Mouse (Mus musculus) liver, postnatal 0 days (tissue): ENCODE measurements around the gene Bach2. TPM values are rescaled to one million over a fixed set of nuclear protein-coding genes. Genes with fewer than 3 reads are reported as not detected.

Experiments used
- ATAC-seq: fragments of 200-750 bp; cut with Nextera tagmentation; 2 replicates; pipeline ENCODE4 v1.8.0; 2017; ENCODE audit warnings: mild to moderate bottlenecking, moderate library complexity
- DNase-seq: peaks from one replicate; pipeline ENCODE4 v3.0.0-alpha.2; 2016
- H3K27ac ChIP-seq: fragments of 300-500 bp; sonication (generic); 2 replicates; pipeline ENCODE4 v1.5.1; 2014; ENCODE audit warnings: antibody characterized with exemption, moderate library complexity, mild to moderate bottlenecking, low read depth
- H3K27me3 ChIP-seq: fragments of 300-500 bp; sonication (generic); 2 replicates; pipeline ENCODE4 v1.6.1; 2014; ENCODE audit warnings: low read length, control low read depth, mixed read lengths; ENCODE audit not compliant: insufficient read depth
- H3K36me3 ChIP-seq: fragments of 300-500 bp; sonication (generic); replicated peaks from 2 replicates; pipeline ENCODE4 v1.6.1; 2014; ENCODE audit warnings: mild to moderate bottlenecking, control low read depth, low read length, moderate library complexity, mixed read lengths; ENCODE audit not compliant: insufficient read depth
- H3K4me1 ChIP-seq: fragments of 300-500 bp; sonication (generic); 2 replicates; pipeline ENCODE4 v1.6.1; 2014; ENCODE audit warnings: antibody characterized with exemption, mild to moderate bottlenecking, control low read depth; ENCODE audit not compliant: insufficient read depth
- H3K4me2 ChIP-seq: fragments of 300-500 bp; sonication (generic); 2 replicates; pipeline ENCODE4 v1.6.1; 2014; ENCODE audit warnings: low read depth, mild to moderate bottlenecking, low read length, moderate library complexity, mixed read lengths
- H3K4me3 ChIP-seq: fragments of 300-500 bp; sonication (generic); 2 replicates; pipeline ENCODE4 v1.5.1; 2014; ENCODE audit warnings: low read depth, low read length
- H3K9ac ChIP-seq: fragments of 300-500 bp; sonication (generic); replicated peaks from 2 replicates; pipeline ENCODE4 v1.6.1; 2014; ENCODE audit warnings: mild to moderate bottlenecking, moderate library complexity
- H3K9me3 ChIP-seq: fragments of 300-500 bp; sonication (generic); 2 replicates; pipeline ENCODE4 v1.6.1; 2016; ENCODE audit warnings: mild to moderate bottlenecking, control low read depth, low read length, mixed read lengths
- CTCF ChIP-seq: sonication (generic); IDR thresholded peaks from 2 replicates; pipeline ENCODE4 v1.5.1; 2016; ENCODE audit warnings: antibody characterized with exemption, low read depth
- EP300 ChIP-seq: IDR thresholded peaks from 2 replicates; pipeline ENCODE4 v1.6.1; 2016; ENCODE audit warnings: antibody characterized with exemption, low read depth, mild to moderate bottlenecking
- WGBS: fragments of 180-500 bp; shearing (Covaris S2); extraction: QIAGEN DNeasy Blood & Tissue Kit; methylation state at CpG from one replicate; pipeline ENCODE4 v1.1.7; 2014; ENCODE audit not compliant: insufficient replicate concordance; 5-methylcytosine and 5-hydroxymethylcytosine counted together
- polyA plus RNA-seq: library from polyadenylated mRNA; unstranded; fragments of >200 nt; fragmentation: Nextera tagmentation; extraction: Ambion mirVana; gene quantifications from 2 replicates; pipeline ENCODE4 v1.2.1, GENCODE M21; 2015

The Bach2 gene
- polyA plus RNA-seq, 1 experiment from 2014 or later: 4.3 TPM

- no peaks in the 10 kb centered on the region for H3K27me3 ChIP-seq
- H3K36me3 ChIP-seq: no peaks in the 10 kb centered on the region; the same call in 1 of the 2 replicates
- ATAC-seq: no peak
- H3K9ac ChIP-seq: no peak overlapping the region
- H3K27ac ChIP-seq: 0 out of 2 replicates have a peak overlapping the region, but pooled peaks have one; percentile 18
- no peak overlapping the region for H3K4me2 ChIP-seq
- 81% methylated on average over 20 of the region's 20 CpGs for WGBS
- H3K4me1 ChIP-seq: peaks cover 6% of the 10 kb centered on the region; the same call in 1 of the 2 replicates
- DNase-seq: no peak
- H3K9me3 ChIP-seq: no peaks in the 10 kb centered on the region
- TF ChIP-seq EP300 (no peak), CTCF (no peak)
- H3K4me3 ChIP-seq: no peak overlapping the region
Observed at GRCm38 (mm10) chr4:32262825-32263684, 24.5 kb downstream of the Bach2 start.

- DNase-seq (no peak), ATAC-seq (no peak)
- H3K4me1 ChIP-seq: peaks cover 6% of the 10 kb centered on the region; the same call in 1 of the 2 replicates
- H3K4me3 ChIP-seq: no peak overlapping the region
- H3K9me3 ChIP-seq: no peaks in the 10 kb centered on the region
- TF ChIP-seq CTCF: no peak
- no peak for TF ChIP-seq EP300
- WGBS: 51% methylated on average over 10 of the region's 10 CpGs
- H3K4me2 ChIP-seq: no peak overlapping the region
- peaks cover 2% of the 10 kb centered on the region; the same call in 1 of the 2 replicates for H3K36me3 ChIP-seq
- H3K27me3 ChIP-seq: no peaks in the 10 kb centered on the region
- H3K27ac ChIP-seq: 0 out of 2 replicates have a peak overlapping the region, but pooled peaks have one; percentile 18
- H3K9ac ChIP-seq: no peak overlapping the region
Observed at GRCm38 (mm10) chr4:32263685-32264038, 25.1 kb downstream of the Bach2 start.

- Histone ChIP-seq H3K4me3 (no peak overlapping the region), H3K36me3 (peaks cover 2% of the 10 kb centered on the region; the same call in 1 of the 2 replicates), H3K9ac (no peak overlapping the region), H3K4me1 (peaks cover 6% of the 10 kb centered on the region; the same call in 1 of the 2 replicates), H3K27ac (no peak overlapping the region), H3K9me3 (no peaks in the 10 kb centered on the region), H3K4me2 (no peak overlapping the region), H3K27me3 (no peaks in the 10 kb centered on the region)
- WGBS: 76% methylated on average over 8 of the region's 8 CpGs
- no peak for TF ChIP-seq EP300
- TF ChIP-seq CTCF: no peak
- DNase-seq (no peak), ATAC-seq (no peak)
Observed at GRCm38 (mm10) chr4:32264892-32265291, 26.3 kb downstream of the Bach2 start.

GRCm38 (mm10) chr4:32266731-32267130 lies 28.1 kb downstream of the Bach2 start:
- H3K27ac ChIP-seq: no peak overlapping the region
- H3K36me3 ChIP-seq: peaks cover 2% of the 10 kb centered on the region; the same call in 1 of the 2 replicates
- no peaks in the 10 kb centered on the region for H3K27me3 ChIP-seq
- no peak overlapping the region for H3K4me2 ChIP-seq
- DNase-seq (no peak), ATAC-seq (no peak)
- WGBS: 83% methylated on average over 6 of the region's 6 CpGs
- H3K9ac ChIP-seq: no peak overlapping the region
- no peaks in the 10 kb centered on the region for H3K9me3 ChIP-seq
- H3K4me3 ChIP-seq: no peak overlapping the region
- peaks cover 6% of the 10 kb centered on the region; the same call in 1 of the 2 replicates for H3K4me1 ChIP-seq
- TF ChIP-seq CTCF (no peak), EP300 (no peak)

- TF ChIP-seq EP300: no peak
- no peak for TF ChIP-seq CTCF
- Histone ChIP-seq H3K9ac (no peak overlapping the region), H3K4me1 (peaks cover 6% of the 10 kb centered on the region; the same call in 1 of the 2 replicates), H3K9me3 (no peaks in the 10 kb centered on the region), H3K27me3 (no peaks in the 10 kb centered on the region), H3K4me2 (no peak overlapping the region), H3K27ac (no peak overlapping the region), H3K36me3 (peaks cover 2% of the 10 kb centered on the region; the same call in 1 of the 2 replicates), H3K4me3 (no peak overlapping the region)
- DNase-seq (no peak), ATAC-seq (no peak)
- WGBS: 73% methylated on average over 1 of the region's 1 CpGs
Observed at GRCm38 (mm10) chr4:32268042-32268441, 29.4 kb downstream of the Bach2 start.

- H3K4me1 ChIP-seq: no peaks in the 10 kb centered on the region
- no peak overlapping the region for H3K27ac ChIP-seq
- ATAC-seq (no peak), DNase-seq (no peak)
- no peak overlapping the region for H3K4me2 ChIP-seq
- WGBS: 70% methylated on average over 5 of the region's 5 CpGs
- H3K9me3 ChIP-seq: no peaks in the 10 kb centered on the region
- H3K27me3 ChIP-seq: no peaks in the 10 kb centered on the region
- peaks cover 2% of the 10 kb centered on the region; the same call in 1 of the 2 replicates for H3K36me3 ChIP-seq
- H3K9ac ChIP-seq: no peak overlapping the region
- no peak for TF ChIP-seq CTCF
- TF ChIP-seq EP300: no peak
- no peak overlapping the region for H3K4me3 ChIP-seq
Observed at GRCm38 (mm10) chr4:32272398-32272797, 33.8 kb downstream of the Bach2 start.
